Mouse (Mus musculus) heart, postnatal 14 days (tissue): ENCODE measurements around the gene Lgalsl. TPM values are rescaled to one million over a fixed set of nuclear protein-coding genes. Genes with fewer than 3 reads are reported as not detected.
A peak's percentile ranks its signal among the peaks of the same experiment; 100 is the strongest.

Experiments used
- DNase-seq, 2 experiments: peaks; one replicate each; pipeline ENCODE4 v3.0.0; 2021 to 2022
- intact Hi-C: fragments of 180-260 bp; cut with DNase I; formaldehyde crosslinking; loops from one replicate; pipeline ENCODE4 v1.15.1; 2025
- long read RNA-seq, 2 experiments: library from polyadenylated mRNA; stranded (forward); transcript quantifications; one replicate each; pipeline ENCODE4 v2.0.0; 2021
- total RNA-seq, 2 experiments: library from RNA; stranded (reverse); gene quantifications; 2 replicates each; pipeline ENCODE4 v1.2.3; 2021

Lgalsl gene
- 10 to 100 TPM; 35.5 to 42.6 TPM for total RNA-seq
- long read RNA-seq, experiment 1, transcript Lgalsl-201 (5 exons, 3,362 nt), result major isoform, 68 of 73 reads
- long read RNA-seq, experiment 1, partial matches to known transcripts, result 1 of 73 reads
- long read RNA-seq, experiment 1, other reads (novel, unspliced or antisense), result 3 of 73 reads
- long read RNA-seq, experiment 2, transcript Lgalsl-201 (5 exons, 3,362 nt), result major isoform, 66 of 71 reads
- long read RNA-seq, experiment 2, partial matches to known transcripts, result 0 of 71 reads
- long read RNA-seq, experiment 2, other reads (novel, unspliced or antisense), result 2 of 71 reads

DNA sequence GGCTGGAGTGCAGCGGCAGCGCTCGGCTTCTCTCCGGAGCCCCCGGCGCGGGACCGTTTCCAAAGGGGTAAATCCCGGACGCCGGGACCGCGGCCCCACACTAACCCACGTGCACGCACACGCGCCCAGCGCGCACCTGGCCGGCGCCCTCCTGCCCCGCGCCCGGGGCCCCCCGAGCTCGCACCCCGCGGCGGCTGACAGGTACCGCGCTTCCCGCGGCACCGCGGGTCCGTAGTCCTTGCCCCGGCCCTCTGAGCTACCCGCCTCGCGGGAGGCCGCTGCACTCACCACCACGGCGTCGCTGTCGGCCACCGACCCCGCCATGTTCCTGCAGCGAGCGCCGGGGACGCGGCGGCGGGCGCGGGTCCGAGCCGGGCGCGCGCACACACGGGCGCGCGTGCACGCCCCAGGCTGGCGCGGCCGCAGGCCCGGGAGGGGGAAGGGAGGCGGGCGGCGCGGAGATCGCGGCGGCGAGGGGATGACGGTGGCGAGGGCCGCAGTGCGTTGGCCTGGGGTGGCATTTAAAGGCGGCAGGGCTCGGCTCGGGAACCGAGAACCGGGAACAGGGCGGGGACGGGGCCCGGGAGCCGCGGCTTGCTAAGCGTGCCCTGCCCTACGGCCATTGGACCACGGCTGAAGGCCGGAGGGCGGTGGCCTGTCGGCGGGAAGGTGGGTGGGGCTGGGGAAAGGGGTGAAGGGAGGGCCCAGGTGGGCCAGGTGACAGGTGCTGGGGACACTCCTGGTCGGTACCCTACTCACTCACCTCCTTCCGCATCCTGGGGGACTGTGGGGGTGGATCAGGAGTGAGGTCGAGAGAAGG is at the start of gene Lgalsl:
TSS of gene Lgalsl (minus strand) at position 371 of the 820 bp plus-strand sequence.
- intact Hi-C loops, result loop anchor here (2.0 kb wide), 2 partner anchors 28 to 36 kb away; no protein-coding TSS in a partner anchor
- DNase-seq, result peak; percentile 78 to 83

- no peak for DNase-seq
- intact Hi-C loops, result no loop called here
These were observed 47.8 kb upstream of the Lgalsl start for GRCm38 (mm10) chr11:20878644-20879043.

DNA sequence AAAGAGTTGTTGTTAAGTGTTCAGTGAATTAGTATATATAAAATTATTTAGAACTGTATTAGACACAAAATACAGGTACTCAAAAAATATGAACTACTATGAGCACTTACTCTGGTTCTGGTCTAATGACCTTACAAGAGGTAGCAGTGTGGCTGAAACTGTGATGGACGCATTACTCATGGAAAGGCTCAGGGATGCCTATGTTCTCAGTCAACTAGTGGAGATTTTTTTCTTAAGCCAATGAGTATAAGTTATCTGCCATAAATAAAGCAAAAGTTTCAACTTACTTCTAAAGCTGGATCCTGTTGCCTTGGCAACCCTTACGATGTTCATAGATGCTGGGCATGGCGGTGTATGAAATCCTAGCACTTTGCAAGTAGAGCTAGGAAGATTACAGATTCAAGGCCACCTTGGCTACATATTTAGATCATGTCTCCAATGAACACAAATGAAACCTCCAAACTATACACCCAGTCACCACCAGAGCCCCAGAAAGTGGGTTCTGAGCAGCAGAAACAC is 46.8 kb upstream of the Lgalsl start:
- no peak for DNase-seq
- intact Hi-C loops, result no loop called here

- no peak for DNase-seq
- intact Hi-C loops, result no loop called here
These were observed 42.5 kb upstream of the Lgalsl start for GRCm38 (mm10) chr11:20873386-20873785.

DNA sequence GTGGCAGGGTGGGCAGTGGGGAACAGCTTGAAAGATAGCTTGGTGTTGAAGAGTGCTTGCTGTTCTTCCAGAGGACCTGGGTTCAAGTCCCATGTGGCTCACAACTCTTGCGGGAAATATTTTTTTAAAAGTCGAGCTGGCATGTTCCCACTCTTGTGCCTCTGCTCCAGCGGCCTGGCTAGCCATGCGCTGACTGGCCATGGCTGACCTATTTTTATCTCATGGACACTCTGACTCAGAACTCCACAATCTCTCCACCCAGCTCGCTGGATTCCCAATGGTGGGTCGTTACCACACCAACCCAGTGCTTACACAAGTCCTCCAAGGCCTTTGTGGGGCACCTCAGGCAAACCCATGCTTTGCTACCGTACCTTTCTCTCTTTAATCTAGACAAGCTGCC is 42.1 kb upstream of the Lgalsl start:
- peak; percentile 52 to 53 for DNase-seq
- intact Hi-C loops, result no loop called here

GRCm38 (mm10) chr11:20872444-20872843 is 41.6 kb upstream of the Lgalsl start:
- no peak for DNase-seq
- intact Hi-C loops, result no loop called here

DNA sequence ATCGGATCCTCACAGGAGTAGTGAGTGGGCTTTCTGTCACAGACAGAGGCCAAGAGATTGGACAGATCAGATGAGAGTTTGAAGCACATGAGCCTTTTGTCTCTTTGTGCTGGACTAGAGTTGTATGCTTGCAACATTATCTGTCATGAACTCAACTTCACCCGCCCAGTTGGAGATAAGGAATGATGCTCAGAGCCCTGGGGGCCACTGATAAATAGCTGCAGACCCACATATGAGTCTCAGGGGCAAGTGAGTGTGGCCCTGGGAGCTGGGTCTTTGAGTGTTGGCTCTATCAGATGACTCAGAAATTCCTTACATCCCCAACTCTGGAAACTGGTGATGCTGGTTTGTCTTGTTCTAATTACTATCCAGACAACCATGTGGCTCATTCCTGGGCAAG is 39.1 kb upstream of the Lgalsl start:
- no peak for DNase-seq
- intact Hi-C loops, result no loop called here

- intact Hi-C loops, result no loop called here
- DNase-seq, result no peak
These were observed 34.6 kb upstream of the Lgalsl start for GRCm38 (mm10) chr11:20865450-20865849.

DNA sequence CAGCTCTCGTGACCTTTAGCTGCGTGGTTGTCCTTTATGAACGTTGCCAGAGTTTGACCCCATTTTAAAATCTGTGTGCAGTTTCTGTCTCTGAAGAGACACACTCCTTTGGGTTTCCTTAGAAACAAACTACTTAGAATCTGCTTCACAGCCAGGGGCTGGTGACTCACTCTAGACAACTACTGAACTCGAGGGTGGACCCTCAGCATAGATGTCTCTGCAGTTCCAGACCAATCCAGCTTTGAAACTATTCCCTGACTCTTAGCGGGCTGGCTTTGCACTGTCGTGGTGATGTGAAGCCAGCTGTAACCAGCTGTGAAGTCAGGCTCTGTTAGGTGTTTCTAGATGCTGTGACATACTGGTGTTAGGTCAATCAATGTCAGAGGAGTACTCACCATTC is 33.8 kb upstream of the Lgalsl start:
- intact Hi-C loops, result no loop called here
- no peak for DNase-seq

- DNase-seq, result no peak
- intact Hi-C loops, result no loop called here
These were observed 31.2 kb upstream of the Lgalsl start for GRCm38 (mm10) chr11:20862101-20862500.

DNA sequence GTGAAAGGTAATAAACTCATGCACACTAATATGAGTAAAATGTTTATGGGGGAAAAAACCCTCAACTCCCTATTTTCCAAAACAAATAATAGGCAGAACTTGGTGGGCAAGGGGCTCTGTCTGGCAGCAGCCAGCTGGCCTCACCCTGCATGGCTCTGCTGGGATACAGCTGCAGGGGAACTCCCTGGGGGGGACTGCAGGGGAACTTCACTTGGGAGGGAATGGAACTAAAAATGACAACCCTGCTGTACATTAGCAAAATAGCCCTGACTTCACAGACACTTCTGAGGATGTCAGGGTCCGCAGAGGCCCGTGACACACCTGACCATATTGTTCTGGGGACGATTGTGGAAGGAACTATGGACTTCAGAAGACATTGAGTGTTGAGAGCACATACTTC is 29.5 kb upstream of the Lgalsl start:
- intact Hi-C loops, result no loop called here
- no peak for DNase-seq

DNA sequence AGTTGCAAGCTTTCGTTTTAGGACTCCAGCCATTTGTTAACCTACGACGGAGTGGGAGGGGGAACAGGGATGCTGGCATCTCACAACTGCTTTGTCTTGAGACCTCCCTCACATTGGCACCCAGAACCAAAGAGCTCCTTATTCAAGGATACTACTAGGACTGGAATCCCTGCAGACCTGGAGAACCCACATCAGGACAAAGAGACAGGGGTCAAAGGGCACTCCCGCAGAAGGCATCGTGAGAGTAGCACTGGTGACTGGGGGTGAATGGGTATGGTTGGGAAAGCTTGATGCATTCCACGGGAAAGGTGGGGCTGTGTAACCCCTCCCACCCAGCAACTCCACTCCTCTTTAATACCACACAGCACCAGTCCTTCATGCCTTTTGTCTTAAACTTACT is 29.0 kb upstream of the Lgalsl start:
- DNase-seq, result no peak
- intact Hi-C loops, result loop anchor here (1.0 to 5.0 kb wide), 3 partner anchors 29 to 54 kb away; partner anchors contain the start of gene Lgalsl

DNA sequence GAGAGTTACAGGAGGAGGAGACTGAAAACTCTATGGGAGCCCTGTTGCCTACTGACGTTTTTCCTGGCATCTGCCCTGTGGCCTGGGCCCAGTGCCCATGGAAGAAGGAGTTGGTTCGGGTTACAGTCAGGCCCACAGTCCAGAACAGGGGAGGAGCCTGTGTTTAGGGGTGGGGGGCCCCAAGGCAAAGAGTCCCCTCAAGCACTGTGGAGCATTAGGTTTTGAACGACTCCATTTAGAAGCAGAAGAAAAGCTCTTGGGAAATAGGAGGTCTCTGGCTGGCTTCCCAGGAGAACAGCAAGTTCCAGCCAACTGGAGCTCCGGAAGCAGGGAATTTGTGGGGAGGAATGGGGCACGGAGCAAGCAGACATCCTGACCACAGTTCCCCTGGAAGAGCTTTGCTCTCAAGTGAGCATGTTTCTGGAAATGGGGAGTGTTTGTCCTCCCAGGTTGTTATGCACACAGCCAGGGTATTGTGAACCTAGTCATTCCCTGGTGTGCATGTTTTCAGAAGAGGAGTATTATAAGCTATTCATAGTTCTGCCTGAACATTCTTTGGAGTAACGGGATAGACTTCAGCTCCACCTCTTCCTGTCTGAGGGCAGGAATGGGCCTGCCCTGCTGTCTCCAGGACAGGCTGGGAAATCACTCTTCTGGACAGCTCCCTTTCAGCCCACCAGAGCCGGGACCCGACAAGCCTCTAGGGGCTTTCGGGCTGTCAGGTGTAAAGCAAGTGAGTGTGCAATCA is 28.2 kb upstream of the Lgalsl start:
- intact Hi-C loops, result loop anchor here (1.0 to 5.0 kb wide), 3 partner anchors 28 to 55 kb away; partner anchors contain the start of gene Lgalsl
- DNase-seq, result peak; percentile 84 to 89

- no peak for DNase-seq
- intact Hi-C loops, result loop anchor here (2.0 to 5.0 kb wide), 2 partner anchors 27 to 39 kb away; partner anchors contain the start of gene Lgalsl
These were observed 27.1 kb upstream of the Lgalsl start for GRCm38 (mm10) chr11:20857921-20858320.

DNA sequence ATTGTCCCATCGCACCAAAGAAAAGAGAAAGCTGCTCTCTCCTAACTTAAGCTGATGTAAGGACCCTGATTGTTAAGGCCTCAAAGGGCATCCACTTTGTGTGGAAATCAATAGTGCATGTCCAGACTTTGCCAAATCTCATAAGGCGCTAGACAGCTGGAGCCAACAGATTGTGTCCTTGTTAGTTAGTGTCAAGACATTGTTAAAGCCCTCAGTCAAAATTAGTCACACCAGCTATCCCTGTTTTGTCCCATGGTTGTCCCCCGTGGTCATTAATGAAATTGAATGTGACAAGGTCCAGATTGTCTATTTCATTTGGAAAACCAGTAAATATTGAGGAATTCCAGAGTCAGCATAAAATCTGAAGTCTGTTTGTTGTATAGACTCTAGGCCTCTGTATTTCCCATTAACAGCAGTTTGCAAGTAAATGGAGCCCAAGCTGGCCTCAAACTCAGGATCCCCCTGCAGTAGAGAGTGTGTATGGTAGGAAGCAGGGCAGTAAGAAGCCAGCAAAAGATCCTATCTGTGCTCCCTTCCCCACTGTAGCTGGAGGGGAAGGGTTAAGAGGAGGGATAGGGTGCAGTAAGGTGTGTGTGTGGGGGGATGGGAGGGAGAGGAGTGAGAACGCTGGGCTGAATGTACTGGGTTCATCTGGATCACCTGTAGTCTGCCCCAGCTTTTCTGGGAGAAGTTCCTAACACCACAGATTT is 23.3 kb upstream of the Lgalsl start:
- intact Hi-C loops, result no loop called here

GRCm38 (mm10) chr11:20850196-20850595 is 19.3 kb upstream of the Lgalsl start:
- intact Hi-C loops, result no loop called here
- no peak for DNase-seq

More for the DNA sequence above, 23.3 kb upstream of the Lgalsl start:
- no peak for DNase-seq

- no peak for DNase-seq
- intact Hi-C loops, result no loop called here
These were observed 18.5 kb upstream of the Lgalsl start for GRCm38 (mm10) chr11:20849403-20849802.

DNA sequence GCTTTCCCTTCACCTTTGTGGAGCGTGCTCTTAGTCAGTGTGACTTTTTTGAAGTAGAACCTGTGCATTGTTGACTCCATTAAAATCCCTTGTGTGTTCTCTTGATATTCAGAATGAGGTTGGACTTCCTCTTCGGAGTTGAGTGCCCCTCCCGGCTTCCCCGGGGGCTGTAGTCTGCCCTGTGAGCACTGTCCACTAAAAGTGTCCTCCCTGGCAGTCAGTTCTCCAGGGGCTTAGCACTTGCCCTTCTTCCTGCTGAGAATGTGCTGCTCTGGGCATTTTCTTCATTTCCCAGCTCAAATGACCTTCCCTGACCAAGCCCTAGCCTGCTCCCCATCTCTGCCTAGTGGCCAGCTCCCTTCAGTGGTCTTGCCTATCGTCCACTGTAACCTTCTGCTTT is 6.5 kb upstream of the Lgalsl start:
- intact Hi-C loops, result no loop called here
- DNase-seq, result no peak

DNA sequence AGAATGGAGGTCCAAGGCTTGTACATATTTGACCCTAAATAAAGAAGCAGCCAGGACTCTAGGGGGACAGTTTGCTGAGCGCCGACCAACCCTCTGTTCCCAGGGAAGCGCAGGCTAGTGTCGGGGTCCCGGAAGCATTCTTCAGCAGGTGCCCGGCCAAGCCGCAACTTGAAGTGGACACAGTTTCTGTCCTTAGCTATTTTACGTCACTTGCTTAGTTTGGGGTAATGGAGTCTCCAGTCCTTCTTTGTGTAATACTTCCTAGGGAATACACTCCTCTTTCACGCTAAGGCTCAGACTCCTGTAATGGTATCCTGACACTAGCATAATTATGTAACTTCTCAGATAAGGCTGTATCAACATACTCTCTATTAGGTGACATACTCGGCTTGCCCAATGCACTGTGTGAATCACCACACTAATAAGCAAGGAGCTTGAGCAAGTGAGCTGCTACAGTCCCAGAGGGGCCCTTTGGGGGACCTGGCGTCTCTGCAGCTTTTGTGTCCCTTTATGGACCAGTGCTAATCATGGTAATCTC is 813 bp upstream of the Lgalsl start:
- intact Hi-C loops, result loop anchor here (2.0 kb wide), 2 partner anchors 27 to 37 kb away; no protein-coding TSS in a partner anchor
- DNase-seq, result no peak
